Mouse (Mus musculus): ENCODE data around the gene Palld. TPM values are rescaled to one million over a fixed set of nuclear protein-coding genes. Genes with fewer than 3 reads are reported as not detected.
A peak's percentile ranks its signal among the peaks of the same experiment; 100 is the strongest.

Gene Palld
- polyA plus RNA-seq, 1 experiment from 2014 or later: 84.1 TPM

GRCm38 (mm10) chr8:61844575-61844974 is 57.9 kb downstream of the Palld start:
- H3K4me2 ChIP-seq (ENCODE audit: low read depth, low read length): 0 out of 2 replicates have a peak overlapping the region, but pooled peaks have one; percentile 17
- peaks cover 6% of the 10 kb centered on the region for H3K4me1 ChIP-seq (replicated peaks; ENCODE audit: control insufficient read depth, insufficient read depth, low read length)
- H3K4me3 ChIP-seq (ENCODE audit: low read length): no peak overlapping the region
- H3K27me3 ChIP-seq (ENCODE audit: control insufficient read depth, insufficient read depth, low read depth, low read length): no peaks in the 10 kb centered on the region
- WGBS: 35% methylated on average over 4 of the region's 4 CpGs
- no peak overlapping the region for H3K9ac ChIP-seq (ENCODE audit: low read length)
- no peaks in the 10 kb centered on the region for H3K9me3 ChIP-seq (ENCODE audit: control insufficient read depth, low read length)
- H3K27ac ChIP-seq (ENCODE audit: low read length): peak overlapping the region; percentile 39; the same call in 1 of the 2 replicates
- H3K36me3 ChIP-seq (ENCODE audit: control insufficient read depth, insufficient read depth, low read length): no peaks in the 10 kb centered on the region
- ATAC-seq (ENCODE audit: low read depth): peak; percentile 12; the same call in 1 of the 2 replicates

DNA sequence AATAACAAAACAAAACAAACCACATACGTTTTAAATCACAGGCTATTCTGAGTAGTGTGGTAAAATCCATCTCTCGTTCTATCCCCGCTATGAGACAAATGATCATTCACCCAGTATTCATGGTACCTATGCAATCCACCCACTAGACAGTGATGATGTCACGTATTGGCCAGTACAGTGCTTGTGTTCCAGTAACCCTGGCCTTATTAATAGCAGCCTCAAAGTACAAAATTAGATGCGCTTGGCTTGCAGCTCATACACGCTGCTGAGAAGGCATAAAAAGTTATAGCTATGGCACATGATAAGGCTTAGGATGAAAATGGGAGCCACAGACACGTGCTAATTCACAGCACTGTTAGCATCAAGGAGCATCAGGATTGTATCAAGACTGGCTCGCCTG is 58.7 kb downstream of the Palld start:
- 83% methylated on average over 8 of the region's 8 CpGs for WGBS
- Histone ChIP-seq H3K9me3 (ENCODE audit: control insufficient read depth, low read length) (no peaks in the 10 kb centered on the region), H3K9ac (ENCODE audit: low read length) (no peak overlapping the region), H3K36me3 (ENCODE audit: control insufficient read depth, insufficient read depth, low read length) (no peaks in the 10 kb centered on the region), H3K4me1 (replicated peaks; ENCODE audit: control insufficient read depth, insufficient read depth, low read length) (peaks cover 6% of the 10 kb centered on the region), H3K27ac (ENCODE audit: low read length) (no peak overlapping the region), H3K4me2 (ENCODE audit: low read depth, low read length) (no peak overlapping the region), H3K4me3 (ENCODE audit: low read length) (no peak overlapping the region), H3K27me3 (ENCODE audit: control insufficient read depth, insufficient read depth, low read depth, low read length) (no peaks in the 10 kb centered on the region)
- ATAC-seq (ENCODE audit: low read depth): no peak

DNA sequence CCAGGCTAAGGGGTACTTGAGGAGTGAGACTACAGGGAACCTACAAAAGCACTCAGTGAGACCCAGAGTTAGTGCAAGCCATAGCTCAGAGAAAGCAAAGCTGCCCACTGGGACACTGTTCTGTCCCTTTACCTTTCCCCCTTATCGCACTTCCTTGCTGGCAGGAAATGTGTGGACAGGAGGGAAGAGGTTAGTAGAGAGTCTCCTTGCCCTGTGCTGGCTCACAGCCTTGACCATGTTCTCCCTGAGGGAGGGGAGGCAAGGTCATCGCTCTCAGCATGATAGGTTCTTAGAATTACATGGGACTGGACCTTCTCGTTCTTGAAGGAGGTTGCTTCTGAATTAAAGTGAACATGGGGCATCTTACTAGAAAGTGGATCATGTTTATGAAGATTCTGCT is 69.3 kb downstream of the Palld start:
- Histone ChIP-seq H3K9ac (ENCODE audit: low read length) (no peak overlapping the region), H3K4me3 (ENCODE audit: low read length) (no peak overlapping the region), H3K27ac (ENCODE audit: low read length) (no peak overlapping the region), H3K27me3 (ENCODE audit: control insufficient read depth, insufficient read depth, low read depth, low read length) (no peaks in the 10 kb centered on the region), H3K36me3 (ENCODE audit: control insufficient read depth, insufficient read depth, low read length) (no peaks in the 10 kb centered on the region), H3K9me3 (ENCODE audit: control insufficient read depth, low read length) (no peaks in the 10 kb centered on the region), H3K4me1 (replicated peaks; ENCODE audit: control insufficient read depth, insufficient read depth, low read length) (no peaks in the 10 kb centered on the region; the same call in 1 of the 2 replicates), H3K4me2 (ENCODE audit: low read depth, low read length) (no peak overlapping the region)
- ATAC-seq (ENCODE audit: low read depth): no peak
- 83% methylated on average over 3 of the region's 3 CpGs for WGBS

DNA sequence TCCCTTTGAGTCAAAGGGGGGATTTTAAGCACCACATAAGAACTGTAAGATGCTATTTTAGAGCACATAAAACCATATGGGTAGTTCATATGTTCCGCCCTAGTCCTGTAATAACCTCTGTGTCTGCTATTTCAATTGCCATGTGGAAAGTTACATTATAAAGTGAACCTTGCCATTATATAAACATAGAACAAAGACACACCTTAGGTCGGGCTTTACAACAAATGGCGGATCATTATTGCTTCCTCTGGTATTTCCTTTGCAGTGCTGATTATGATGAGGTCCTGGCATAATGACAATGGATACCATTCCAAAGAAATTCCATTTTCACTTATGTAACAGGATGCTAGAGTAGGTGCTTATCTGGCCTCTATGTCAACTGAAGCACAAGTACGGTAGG is 70.5 kb downstream of the Palld start:
- Histone ChIP-seq H3K36me3 (ENCODE audit: control insufficient read depth, insufficient read depth, low read length) (no peaks in the 10 kb centered on the region), H3K4me2 (ENCODE audit: low read depth, low read length) (no peak overlapping the region)
- 0 out of 2 replicates have a peak, but pooled peaks have one; percentile 12 for ATAC-seq (ENCODE audit: low read depth)

DNA sequence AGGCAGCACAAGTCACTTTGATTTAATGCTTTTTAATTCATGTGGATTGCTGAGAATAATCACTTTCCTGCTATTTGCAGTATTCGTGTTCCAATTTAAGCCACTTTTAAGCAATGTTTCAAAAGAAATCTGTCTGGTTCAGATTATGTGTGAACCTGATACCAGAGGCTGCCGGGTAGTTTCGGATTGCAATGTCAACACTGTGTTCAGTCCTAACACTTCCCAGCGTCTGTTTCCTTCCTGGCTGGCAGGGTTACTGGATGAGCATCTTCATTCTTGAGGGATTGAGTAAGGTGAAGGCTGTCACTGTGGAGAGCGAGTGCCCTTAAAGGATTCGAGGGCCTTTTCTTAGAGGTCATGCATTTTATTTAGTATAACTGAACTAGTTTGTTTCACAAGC is 71.7 kb downstream of the Palld start:
- no peak overlapping the region for H3K9ac ChIP-seq (ENCODE audit: low read length)
- no peaks in the 10 kb centered on the region; the same call in 1 of the 2 replicates for H3K4me1 ChIP-seq (replicated peaks; ENCODE audit: control insufficient read depth, insufficient read depth, low read length)
- no peaks in the 10 kb centered on the region for H3K27me3 ChIP-seq (ENCODE audit: control insufficient read depth, insufficient read depth, low read depth, low read length)
- H3K4me2 ChIP-seq (ENCODE audit: low read depth, low read length): no peak overlapping the region
- no peaks in the 10 kb centered on the region for H3K9me3 ChIP-seq (ENCODE audit: control insufficient read depth, low read length)
- H3K27ac ChIP-seq (ENCODE audit: low read length): no peak overlapping the region
- 15% methylated on average over 6 of the region's 6 CpGs for WGBS
- no peaks in the 10 kb centered on the region for H3K36me3 ChIP-seq (ENCODE audit: control insufficient read depth, insufficient read depth, low read length)
- H3K4me3 ChIP-seq (ENCODE audit: low read length): no peak overlapping the region
- no peak for ATAC-seq (ENCODE audit: low read depth)

More for the DNA sequence above, 70.5 kb downstream of the Palld start:
- no peak overlapping the region for H3K4me3 ChIP-seq (ENCODE audit: low read length)
- H3K4me1 ChIP-seq (replicated peaks; ENCODE audit: control insufficient read depth, insufficient read depth, low read length): no peaks in the 10 kb centered on the region; the same call in 1 of the 2 replicates
- no peaks in the 10 kb centered on the region for H3K9me3 ChIP-seq (ENCODE audit: control insufficient read depth, low read length)
- no peak overlapping the region for H3K9ac ChIP-seq (ENCODE audit: low read length)
- WGBS: 42% methylated on average over 4 of the region's 4 CpGs
- H3K27me3 ChIP-seq (ENCODE audit: control insufficient read depth, insufficient read depth, low read depth, low read length): no peaks in the 10 kb centered on the region
- H3K27ac ChIP-seq (ENCODE audit: low read length): no peak overlapping the region

GRCm38 (mm10) chr8:61824563-61824962 is 77.9 kb downstream of the Palld start:
- no peaks in the 10 kb centered on the region for H3K36me3 ChIP-seq (ENCODE audit: control insufficient read depth, insufficient read depth, low read length)
- H3K9ac ChIP-seq (ENCODE audit: low read length): no peak overlapping the region
- no peaks in the 10 kb centered on the region for H3K27me3 ChIP-seq (ENCODE audit: control insufficient read depth, insufficient read depth, low read depth, low read length)
- WGBS: 59% methylated on average over 3 of the region's 3 CpGs
- no peaks in the 10 kb centered on the region for H3K4me1 ChIP-seq (replicated peaks; ENCODE audit: control insufficient read depth, insufficient read depth, low read length)
- ATAC-seq (ENCODE audit: low read depth): no peak
- H3K4me3 ChIP-seq (ENCODE audit: low read length): no peak overlapping the region
- H3K27ac ChIP-seq (ENCODE audit: low read length): no peak overlapping the region
- no peak overlapping the region for H3K4me2 ChIP-seq (ENCODE audit: low read depth, low read length)
- no peaks in the 10 kb centered on the region for H3K9me3 ChIP-seq (ENCODE audit: control insufficient read depth, low read length)

GRCm38 (mm10) chr8:61823157-61823556 is 79.3 kb downstream of the Palld start:
- WGBS: 47% methylated on average over 5 of the region's 5 CpGs
- Histone ChIP-seq H3K9ac (ENCODE audit: low read length) (no peak overlapping the region), H3K36me3 (ENCODE audit: control insufficient read depth, insufficient read depth, low read length) (no peaks in the 10 kb centered on the region), H3K4me1 (replicated peaks; ENCODE audit: control insufficient read depth, insufficient read depth, low read length) (no peaks in the 10 kb centered on the region), H3K27me3 (ENCODE audit: control insufficient read depth, insufficient read depth, low read depth, low read length) (no peaks in the 10 kb centered on the region), H3K4me3 (ENCODE audit: low read length) (no peak overlapping the region), H3K27ac (ENCODE audit: low read length) (no peak overlapping the region), H3K9me3 (ENCODE audit: control insufficient read depth, low read length) (no peaks in the 10 kb centered on the region), H3K4me2 (ENCODE audit: low read depth, low read length) (no peak overlapping the region)
- no peak for ATAC-seq (ENCODE audit: low read depth)

GRCm38 (mm10) chr8:61803764-61804163 is 98.7 kb downstream of the Palld start:
- Histone ChIP-seq H3K9me3 (ENCODE audit: control insufficient read depth, low read length) (no peaks in the 10 kb centered on the region), H3K27me3 (ENCODE audit: control insufficient read depth, insufficient read depth, low read depth, low read length) (no peaks in the 10 kb centered on the region; the same call in 1 of the 2 replicates), H3K36me3 (ENCODE audit: control insufficient read depth, insufficient read depth, low read length) (no peaks in the 10 kb centered on the region), H3K4me1 (replicated peaks; ENCODE audit: control insufficient read depth, insufficient read depth, low read length) (no peaks in the 10 kb centered on the region), H3K27ac (ENCODE audit: low read length) (no peak overlapping the region), H3K4me3 (ENCODE audit: low read length) (no peak overlapping the region), H3K4me2 (ENCODE audit: low read depth, low read length) (no peak overlapping the region), H3K9ac (ENCODE audit: low read length) (no peak overlapping the region)
- 82% methylated on average over 2 of the region's 2 CpGs for WGBS
- no peak for ATAC-seq (ENCODE audit: low read depth)

- H3K4me2 ChIP-seq (ENCODE audit: low read depth, low read length): no peak overlapping the region
- no peak overlapping the region for H3K4me3 ChIP-seq (ENCODE audit: low read length)
- H3K4me1 ChIP-seq (replicated peaks; ENCODE audit: control insufficient read depth, insufficient read depth, low read length): no peaks in the 10 kb centered on the region
- no peak overlapping the region for H3K27ac ChIP-seq (ENCODE audit: low read length)
- WGBS: 75% methylated on average over 2 of the region's 2 CpGs
- no peak overlapping the region for H3K9ac ChIP-seq (ENCODE audit: low read length)
- no peaks in the 10 kb centered on the region for H3K9me3 ChIP-seq (ENCODE audit: control insufficient read depth, low read length)
- no peaks in the 10 kb centered on the region; the same call in 1 of the 2 replicates for H3K27me3 ChIP-seq (ENCODE audit: control insufficient read depth, insufficient read depth, low read depth, low read length)
- no peak for ATAC-seq (ENCODE audit: low read depth)
- H3K36me3 ChIP-seq (ENCODE audit: control insufficient read depth, insufficient read depth, low read length): no peaks in the 10 kb centered on the region
These were observed 99.7 kb downstream of the Palld start for GRCm38 (mm10) chr8:61802840-61803239.
